8 mouse cellular contexts compared by ENCODE assay signal in genomic region chr1:95313393-95314228, GRCm38 (mm10). TPM values are rescaled to one million over a fixed set of nuclear protein-coding genes. Genes with fewer than 3 reads are reported as not detected.
A peak's percentile ranks its signal among the peaks of the same experiment; 100 is the strongest.
DNase-seq lines count a peak whose midpoint lies in the region; ATAC-seq and TF ChIP-seq lines count a peak whose summit lies in the region.

Fam174a (plus strand) TSS chr1:95313623.

- H3K9me3 ChIP-seq in hindbrain, embryonic 13.5 days = no peaks in the 10 kb centered on the region

- peaks cover 16% of the 10 kb centered on the region for H3K4me1 ChIP-seq in hindbrain, embryonic 13.5 days (replicated peaks)

- in situ Hi-C loops in Patski (cut with MboI; ENCODE audit: low pct_unique_long_range_greater_than_20kb) = no loop called here

- no peaks in the 10 kb centered on the region for H3K36me3 ChIP-seq in hindbrain, embryonic 13.5 days

- peak within 1 kb of the TSS; percentile 94 for H3K9ac ChIP-seq in hindbrain, embryonic 13.5 days

- H3K4me3 ChIP-seq in hindbrain, embryonic 13.5 days = peak within 1 kb of the TSS; percentile 92

- H3K27ac ChIP-seq in hindbrain, embryonic 13.5 days = peak within 1 kb of the TSS; percentile 90

- peak within 1 kb of the TSS; percentile 94 for H3K4me2 ChIP-seq in hindbrain, embryonic 13.5 days

- WGBS in hindbrain, embryonic 13.5 days = under 1% methylated on average over 77 of the region's 79 CpGs

- POLR2A ChIA-PET in Patski (lab: Charles Lee) = no interaction called here

- H3K27me3 ChIP-seq in Patski = no peaks in the 10 kb centered on the region
- no peaks in the 10 kb centered on the region for H3K27me3 ChIP-seq in hindbrain, embryonic 13.5 days

- no peak for TF ChIP-seq CTCF in Patski (IDR thresholded peaks at IDR 0.05)

- ATAC-seq in Patski = peak; percentile 96
- ATAC-seq in hindbrain, embryonic 13.5 days (ENCODE audit: low FRiP score) = peak; percentile 100

- CTCF ChIA-PET in Patski (lab: Charles Lee) = no interaction called here

- peak; percentile 62 for DNase-seq in Patski (ENCODE audit: low read depth, low spot score)
- DNase-seq in cerebellum, postnatal 14 days = peak; percentile 93 to 95
- DNase-seq in frontal cortex, postnatal 14 days (ENCODE audit: low spot score in 2 of 2) = peak; percentile 86 to 87
- peak; percentile 78 to 82 for DNase-seq in layer of hippocampus, postnatal 25 days (ENCODE audit: extremely low spot score in 1 of 2, low spot score in 1 of 2)
- peak; percentile 96 for DNase-seq in lung, postnatal 25 days (ENCODE audit: low spot score)
- DNase-seq in retina, embryonic 14.5 days (ENCODE audit: low spot score) = peak; percentile 95
- peak; percentile 93 for DNase-seq in thymus, postnatal 4 days

RNA-seq across cellular contexts. Expression of gene Fam174a, which starts in this region (rescaled TPM):
- polyA plus RNA-seq in Patski (2021) = 24.1 TPM
- polyA plus RNA-seq in hindbrain, embryonic 13.5 days (2015; fragmentation: Nextera tagmentation; extraction: Ambion mirVana) = 26.1 and 27.3 TPM in 2 replicates
- total RNA-seq in layer of hippocampus, postnatal 25 days (2021) = 10 to 100 TPM; 37.0 to 41.3 TPM

Comparison
In these comparisons a context has a peak if more than half of its experiments do, and no peak if none do; other contexts are left out.
1. Peak in every context shown above with its lines: DNase-seq, ATAC-seq, H3K4me3 ChIP-seq and H3K27ac ChIP-seq.